Mouse (Mus musculus) kidney, postnatal 36 days (tissue): ENCODE results near the gene Tmem192.

Experiments used
- DNase-seq, 2 experiments: peaks; one replicate each; pipeline ENCODE4 v3.0.0; 2021 to 2022; ENCODE audit warnings: mixed read lengths in 2 of 2

The Tmem192 gene

GRCm38 (mm10) chr8:64983150-64983897 lies 36.3 kb downstream of the Tmem192 start:
- no peak for DNase-seq

DNA sequence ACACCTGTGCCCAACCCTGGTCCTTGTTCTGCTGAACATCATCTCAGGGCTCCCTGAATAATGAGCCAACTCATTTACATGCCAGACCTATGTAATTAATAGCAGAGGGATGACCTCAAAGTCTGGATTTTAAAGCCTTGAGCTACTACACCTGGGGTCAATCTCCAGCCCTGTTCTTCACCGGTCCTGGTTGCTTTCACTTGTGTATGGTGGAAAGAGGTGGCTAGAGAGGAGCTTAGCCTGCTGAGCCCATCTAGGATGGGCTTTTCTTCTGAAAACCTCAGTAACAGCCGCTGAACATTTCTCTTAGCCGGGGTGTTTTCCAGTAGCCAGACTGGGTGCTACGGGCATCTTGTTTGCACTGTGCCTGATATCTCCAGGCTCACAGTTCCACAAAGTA lies 40.7 kb downstream of the Tmem192 start, which contains the start of gene Trim75:
Gene Trim75, minus strand, starts transcription at position 101 of the 400 bp plus-strand sequence.
- no peak for DNase-seq

GRCm38 (mm10) chr8:64998806-64999365 lies 51.9 kb downstream of the Tmem192 start:
- no peak for DNase-seq

DNA sequence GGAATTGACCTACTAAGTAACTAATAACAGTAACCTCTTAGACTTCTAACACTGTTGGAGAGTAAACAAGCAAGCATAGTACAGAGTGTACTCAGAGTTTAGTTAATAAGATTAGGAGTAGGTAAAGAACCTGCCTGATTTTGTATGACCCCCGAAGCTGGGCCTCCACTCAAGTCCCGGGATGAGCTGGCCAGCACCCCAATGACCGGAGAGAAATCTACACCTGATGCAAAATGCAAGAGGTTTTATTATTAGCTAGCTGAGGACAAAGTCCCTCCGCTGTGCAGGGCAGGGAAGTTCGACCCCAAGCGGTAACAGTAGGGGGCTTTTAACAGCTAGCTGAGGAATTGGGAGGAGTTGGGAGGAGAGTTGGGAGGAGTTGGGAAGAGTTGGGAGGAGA lies 60.6 kb downstream of the Tmem192 start:
- peak; percentile 11 to 29 for DNase-seq

GRCm38 (mm10) chr8:65018423-65018822 lies 71.4 kb downstream of the Tmem192 start, which contains the start of the genes Trim61 and Trim60:
Trim61 (minus strand) TSS chr8:65018523.
Trim60 (minus strand) TSS chr8:65018584.
- DNase-seq, result no peak
